Mouse (Mus musculus): ENCODE results near the gene Ccser1.

GRCm38 (mm10) chr6:61154654-61155053 lies 25.5 kb upstream of the Ccser1 start:
- TF ChIP-seq CTCF (IDR thresholded peaks at IDR 0.05; ENCODE audit: borderline replicate concordance, extremely low read depth, insufficient read depth, insufficient read length) (no peak), POLR2A (IDR thresholded peaks at IDR 0.05; ENCODE audit: borderline replicate concordance, extremely low read depth, insufficient read depth, insufficient read length, poor library complexity, severe bottlenecking) (no peak)

Measured in brain, embryonic 14.5 days (tissue).